Mouse (Mus musculus) thymus, adult 2 months (tissue): ENCODE results near the gene A930017K11Rik.

Experiments
- CTCF ChIP-seq: fragments of 200-500 bp; IDR thresholded peaks from 2 replicates; pipeline ENCODE4 v1.5.1; 2012; ENCODE audit warnings: mild to moderate bottlenecking, control low read depth, low read length, moderate library complexity, borderline replicate concordance; ENCODE audit not compliant: control insufficient read depth, poor library complexity, insufficient read depth; ENCODE audit errors: extremely low read depth
- POLR2A ChIP-seq: fragments of 200-500 bp; IDR thresholded peaks from 2 replicates; pipeline ENCODE4 v1.6.1; 2012; ENCODE audit warnings: mild to moderate bottlenecking, low read length, control low read depth, moderate library complexity; ENCODE audit not compliant: control insufficient read depth, poor library complexity, insufficient read depth; ENCODE audit errors: extremely low read depth

GRCm38 (mm10) chr17:25947576-25947975 is 4.8 kb downstream of the A930017K11Rik start:
- TF ChIP-seq CTCF (no peak), POLR2A (no peak)
